Mouse (Mus musculus): ENCODE results near the gene Espnl.

The Espnl gene

DNA sequence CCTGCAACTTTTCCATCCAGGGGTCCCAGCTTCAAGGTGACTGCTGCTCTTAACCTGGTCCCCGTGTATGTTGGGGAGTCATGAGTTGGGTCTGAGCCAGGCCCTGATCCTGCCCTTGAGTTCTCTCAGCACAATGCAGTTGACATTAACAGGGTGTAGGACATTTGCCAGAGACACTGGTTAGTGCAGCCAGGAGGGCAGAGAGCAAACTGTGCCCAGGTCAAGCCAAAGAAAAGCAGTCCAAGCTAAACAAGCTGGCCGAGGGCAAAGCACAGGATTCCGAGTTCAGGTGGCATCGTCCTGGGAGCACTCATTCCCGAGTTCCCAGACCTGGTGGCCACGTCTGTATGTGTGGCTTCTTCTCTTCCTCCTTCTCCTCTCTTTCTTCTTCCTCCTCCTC, 4.2 kb upstream of the Espnl start:
- DNase-seq (ENCODE audit: low read depth in 2 of 2, low spot score in 2 of 2): no peak

DNA sequence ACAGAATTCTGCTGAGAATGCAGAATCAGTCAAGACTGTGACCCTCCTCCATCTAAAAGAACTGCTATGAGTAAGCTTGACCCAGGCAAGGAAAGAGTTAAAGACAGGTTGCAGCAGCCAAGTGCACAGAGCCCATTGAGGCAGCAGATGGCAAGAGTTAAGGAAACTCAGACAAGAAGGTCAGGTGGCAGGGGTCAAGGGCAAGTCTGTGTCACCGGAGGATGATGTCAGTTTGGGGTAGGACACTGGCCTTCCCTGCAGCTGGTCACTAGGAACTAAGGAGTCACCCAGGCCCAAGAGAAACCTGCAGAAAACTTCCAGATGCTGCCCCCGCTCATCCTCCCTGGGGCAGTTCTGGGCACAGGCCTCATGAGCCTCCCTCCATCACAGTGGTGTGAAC, 2.8 kb downstream of the Espnl start:
- DNase-seq (ENCODE audit: low read depth in 2 of 2, low spot score in 2 of 2): no peak

DNA sequence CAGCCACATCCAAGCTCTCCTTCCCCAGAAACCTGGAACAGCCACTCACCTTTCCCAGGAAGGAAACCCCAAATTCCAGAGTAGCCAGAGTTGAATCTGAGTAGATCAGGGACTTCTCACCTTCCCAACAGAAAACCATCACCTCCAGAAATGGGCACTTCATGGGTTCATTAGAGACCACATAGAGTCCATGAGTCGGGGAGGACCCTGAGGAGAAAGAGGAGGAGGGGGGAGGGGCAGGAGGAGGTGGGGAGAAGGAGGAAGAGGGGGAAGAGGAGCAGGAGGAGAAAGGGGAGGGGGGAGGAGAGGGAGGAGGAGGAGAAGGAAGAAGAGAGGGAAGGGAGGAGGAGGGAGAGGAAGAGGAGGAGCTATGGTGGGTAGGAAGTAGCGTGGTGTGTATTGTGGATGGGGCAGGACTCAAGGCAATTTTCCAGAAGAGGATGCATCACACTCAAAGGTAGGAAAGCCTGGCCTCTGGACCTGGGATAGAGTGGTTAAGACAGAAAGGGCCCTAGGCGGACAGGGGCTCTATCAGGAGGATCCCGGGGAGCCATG, 3.7 kb downstream of the Espnl start:
- no peak for DNase-seq (ENCODE audit: low read depth in 2 of 2, low spot score in 2 of 2)

- no peak for DNase-seq (ENCODE audit: low read depth in 2 of 2, low spot score in 2 of 2)
Measured at GRCm38 (mm10) chr1:91332102-91332501, 10.2 kb downstream of the Espnl start.

DNA sequence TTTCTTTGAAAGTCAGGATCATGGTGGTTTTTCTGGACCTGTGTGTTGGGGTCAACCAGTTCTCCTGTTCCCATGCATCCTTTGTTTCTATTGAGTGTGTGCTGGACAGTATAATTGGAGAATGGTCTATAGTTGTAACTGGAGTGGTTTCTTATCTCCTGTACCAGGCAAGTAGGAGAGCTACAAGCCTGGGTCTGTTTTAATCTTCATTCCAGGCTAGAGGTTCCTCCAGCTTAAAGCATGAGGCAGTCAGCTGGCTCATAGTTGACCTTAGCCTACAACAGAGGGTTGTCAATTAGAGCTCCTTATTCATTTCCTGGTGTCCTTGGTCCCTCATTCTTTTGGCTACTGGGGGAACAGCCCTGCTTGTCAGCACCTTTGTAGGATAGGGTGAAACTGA, 11.7 kb downstream of the Espnl start:
- DNase-seq (ENCODE audit: low read depth in 2 of 2, low spot score in 2 of 2): no peak

- no peak for DNase-seq (ENCODE audit: low read depth in 2 of 2, low spot score in 2 of 2)
Measured at GRCm38 (mm10) chr1:91337355-91337754, 15.5 kb downstream of the Espnl start.

- DNase-seq (ENCODE audit: low read depth in 2 of 2, low spot score in 2 of 2): no peak
Measured at GRCm38 (mm10) chr1:91344001-91344400, 22.1 kb downstream of the Espnl start.

DNA sequence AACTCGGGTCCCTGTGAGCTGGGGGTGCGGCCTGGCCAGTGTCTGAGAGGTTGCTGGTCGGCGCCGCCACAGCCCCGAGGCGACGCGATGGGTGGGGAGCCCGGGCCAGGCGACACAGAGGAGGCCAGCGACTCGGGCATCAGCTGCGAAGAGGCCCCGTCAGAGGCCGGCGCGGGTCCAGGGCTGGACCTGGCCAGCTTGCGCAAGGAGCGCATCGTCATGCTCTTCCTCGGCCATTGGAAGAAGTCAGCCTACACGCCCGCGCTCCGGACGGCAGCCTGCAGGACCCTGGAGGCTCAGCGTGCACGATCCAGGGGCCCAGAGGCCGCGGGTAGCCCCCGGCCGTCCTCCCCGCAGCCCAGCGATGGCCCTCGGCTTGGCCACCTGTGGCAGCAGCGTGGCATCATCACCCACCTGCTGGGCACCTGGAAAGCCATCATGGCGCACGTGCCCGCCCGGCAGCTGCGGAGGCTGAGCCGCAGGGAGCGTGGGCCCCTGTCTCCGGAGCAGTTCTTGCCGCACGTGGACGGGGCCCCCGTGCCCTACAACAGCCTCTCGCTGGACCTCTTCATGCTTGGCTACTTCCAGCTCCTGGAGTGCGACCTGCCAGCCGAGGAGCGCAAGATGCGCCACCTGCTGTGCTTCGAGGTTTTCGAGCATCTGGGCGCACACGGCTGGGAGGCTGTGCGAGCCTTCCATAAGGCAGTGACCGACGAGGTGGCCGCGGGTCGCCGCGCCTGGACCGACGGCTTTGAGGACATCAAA, 23.2 kb downstream of the Espnl start:
- DNase-seq (ENCODE audit: low read depth in 2 of 2, low spot score in 2 of 2): no peak

DNA sequence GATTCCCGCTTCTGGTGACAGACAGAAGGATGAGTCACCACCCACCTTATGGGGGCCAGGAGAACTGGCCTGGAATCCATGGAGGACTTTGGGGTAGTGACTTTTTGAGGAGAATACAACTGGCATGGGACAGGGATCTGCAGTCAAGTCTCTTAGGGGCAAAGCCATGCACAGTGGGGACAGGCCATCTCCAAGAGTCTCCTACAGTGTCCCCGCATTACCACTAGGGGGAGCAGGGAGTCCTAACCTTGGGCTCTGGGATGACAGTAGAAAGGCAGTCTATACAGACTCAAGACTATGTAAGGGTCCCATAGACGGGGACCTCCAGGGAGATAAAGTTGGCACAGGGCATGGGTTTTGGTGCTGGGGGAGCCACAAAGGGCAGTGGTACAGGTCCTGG, 25.0 kb downstream of the Espnl start:
- DNase-seq (ENCODE audit: low read depth in 2 of 2, low spot score in 2 of 2): peak; percentile 30 to 62

DNA sequence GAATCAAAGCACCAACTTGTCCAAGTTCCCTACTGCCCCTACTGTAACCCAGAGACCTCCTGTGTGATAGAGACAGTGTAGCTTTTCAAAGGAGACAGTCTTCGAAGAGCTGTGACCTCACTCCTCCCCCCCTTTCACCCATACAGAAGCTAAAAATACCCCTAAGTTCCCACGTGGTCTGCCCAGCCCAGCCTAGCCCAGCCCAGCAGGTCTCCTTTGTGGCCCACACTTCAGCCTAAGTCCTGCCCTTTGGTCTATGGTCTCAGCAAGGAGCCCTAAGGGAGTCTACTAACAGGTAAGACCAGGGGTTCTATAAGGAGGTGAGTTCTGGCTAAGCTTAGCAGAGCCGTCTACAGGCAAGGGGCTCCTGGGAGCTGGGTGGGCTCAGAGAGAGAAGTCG, 29.0 kb downstream of the Espnl start, which contains the start of gene Klhl30:
Gene Klhl30, plus strand, starts transcription at position 176 of the 400 bp plus-strand sequence.
- DNase-seq (ENCODE audit: low read depth in 2 of 2, low spot score in 2 of 2): no peak

- no peak for DNase-seq (ENCODE audit: low read depth in 2 of 2, low spot score in 2 of 2)
Measured at GRCm38 (mm10) chr1:91351249-91351648, 29.4 kb downstream of the Espnl start.

DNA sequence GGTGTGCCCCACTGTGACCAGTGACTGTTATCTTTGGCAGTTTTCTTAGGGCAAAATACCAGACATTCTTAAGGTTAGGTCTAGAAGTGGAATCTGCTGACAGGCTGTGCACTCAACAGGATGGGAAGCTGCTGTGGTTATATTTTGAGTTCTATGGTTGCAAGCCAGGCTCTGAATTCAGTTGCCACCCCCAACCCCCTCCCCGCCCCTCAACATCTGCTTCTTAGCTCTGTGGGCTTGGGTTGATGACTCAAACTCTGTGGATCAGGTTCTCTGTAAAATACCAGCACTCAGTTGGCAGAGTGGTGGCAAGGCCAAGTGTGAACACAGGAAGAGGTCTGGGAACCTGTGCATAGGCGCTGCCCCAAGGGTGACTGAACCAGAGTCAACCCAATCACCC, 30.4 kb downstream of the Espnl start:
- no peak for DNase-seq (ENCODE audit: low read depth in 2 of 2, low spot score in 2 of 2)

DNA sequence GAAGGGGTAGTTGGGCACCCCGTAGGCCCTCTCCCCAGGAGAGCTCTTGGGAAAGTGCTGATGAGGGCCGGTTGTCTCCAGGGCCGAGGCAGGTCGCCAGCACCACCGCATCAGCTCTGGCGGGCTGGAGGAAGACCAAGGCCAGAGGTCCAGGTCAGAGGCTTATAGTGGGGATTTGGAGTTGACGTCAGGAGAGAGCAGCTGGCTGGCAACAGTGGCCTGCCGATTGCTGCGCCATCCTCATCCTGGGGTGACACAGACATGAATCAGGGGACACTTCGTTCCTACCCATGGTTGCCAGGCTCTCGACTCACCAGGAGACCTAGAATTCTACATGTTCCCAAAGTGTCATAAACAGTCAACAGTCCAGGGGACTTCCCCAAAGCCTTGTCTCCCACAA, 34.2 kb downstream of the Espnl start:
- DNase-seq (ENCODE audit: low read depth in 2 of 2, low spot score in 2 of 2): no peak

- DNase-seq (ENCODE audit: low read depth in 2 of 2, low spot score in 2 of 2): no peak
Measured at GRCm38 (mm10) chr1:91362113-91362512, 40.2 kb downstream of the Espnl start.

DNA sequence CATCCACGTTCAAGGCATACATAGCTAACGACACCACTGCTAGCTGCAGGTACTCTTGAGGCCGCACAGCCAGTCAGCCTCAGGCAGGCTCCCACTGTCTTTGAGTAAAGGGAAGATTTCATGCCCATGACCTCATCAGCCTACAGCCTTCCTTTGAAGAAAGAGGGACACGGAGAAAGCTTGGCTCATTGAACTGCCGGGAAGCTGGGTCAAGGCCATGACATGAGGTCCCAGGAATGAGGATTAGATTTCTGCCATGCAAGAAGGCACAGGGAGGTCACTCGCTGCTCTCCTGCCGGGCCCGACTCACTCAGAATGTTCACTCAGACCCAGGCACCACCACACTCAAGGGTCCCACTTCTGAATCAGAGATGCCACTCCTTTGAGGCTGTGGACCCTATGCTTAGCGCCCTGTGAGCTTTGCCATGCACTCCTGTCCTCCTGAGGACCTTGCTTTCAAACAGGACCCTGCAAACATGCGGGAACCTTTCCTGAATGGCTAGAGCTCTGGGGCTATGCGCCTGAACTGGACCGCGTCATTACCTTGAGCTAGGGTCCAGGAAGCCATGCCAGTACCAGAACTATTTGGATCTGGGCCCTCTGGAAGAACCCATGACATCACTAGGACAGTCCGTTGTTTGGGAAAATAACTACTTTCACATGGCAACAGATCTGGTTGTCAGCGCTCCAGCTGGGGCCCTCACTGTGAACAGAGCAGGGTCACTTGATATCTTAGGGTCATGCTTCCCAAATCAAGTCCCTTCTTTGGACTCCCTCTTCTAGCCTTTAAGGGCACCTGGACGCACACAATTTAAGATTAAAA, 43.2 kb downstream of the Espnl start:
- no peak for DNase-seq (ENCODE audit: low read depth in 2 of 2, low spot score in 2 of 2)

DNA sequence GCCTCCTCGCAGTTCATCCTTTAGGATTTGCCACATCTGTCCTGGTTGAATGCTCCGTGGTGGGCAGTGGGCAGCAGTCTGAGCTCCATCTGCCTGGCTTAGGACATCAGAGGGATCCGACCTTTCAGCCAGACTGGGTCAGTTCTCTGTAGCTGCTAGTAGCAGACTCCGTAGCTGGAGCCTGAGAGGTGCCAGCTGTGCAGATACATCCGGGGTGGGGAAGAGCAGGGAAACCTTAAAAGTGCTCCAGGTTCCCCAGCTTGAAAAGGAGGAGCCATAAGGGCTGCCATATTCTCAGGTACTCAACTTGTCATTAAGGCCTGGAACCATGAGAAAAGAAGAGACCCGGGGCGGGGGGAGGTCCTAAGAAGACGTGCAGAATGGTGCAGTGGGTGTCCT, 43.9 kb downstream of the Espnl start:
- DNase-seq (ENCODE audit: low read depth in 2 of 2, low spot score in 2 of 2): no peak

GRCm38 (mm10) chr1:91366215-91367108, 44.6 kb downstream of the Espnl start, which contains the start of gene Erfe:
TSS of gene Erfe (plus strand) at chr1:91366430.
- peak; percentile 67 to 70 for DNase-seq (ENCODE audit: low read depth in 2 of 2, low spot score in 2 of 2)

GRCm38 (mm10) chr1:91367295-91367694, 45.4 kb downstream of the Espnl start:
- no peak for DNase-seq (ENCODE audit: low read depth in 2 of 2, low spot score in 2 of 2)

DNA sequence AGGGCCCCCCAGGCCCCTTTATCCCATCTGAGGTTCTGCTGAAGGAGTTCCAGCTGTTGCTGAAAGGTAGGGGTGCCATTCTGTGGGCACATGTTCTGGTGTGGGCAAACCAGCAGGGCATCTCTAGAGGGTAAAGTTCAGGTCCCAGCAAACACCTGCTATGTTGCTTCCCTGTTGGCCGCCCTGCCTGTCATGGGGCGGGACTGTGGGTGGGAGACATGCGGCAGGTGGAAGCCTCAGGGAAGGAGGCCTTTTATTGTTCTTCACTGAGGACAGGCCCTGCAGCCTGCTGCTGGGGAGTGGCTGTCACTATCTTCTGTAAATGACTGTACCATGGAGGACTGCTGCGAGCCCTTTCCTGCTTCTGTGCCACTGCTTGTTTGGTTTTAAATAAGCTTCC, 47.5 kb downstream of the Espnl start:
- no peak for DNase-seq (ENCODE audit: low read depth in 2 of 2, low spot score in 2 of 2)

- no peak for DNase-seq (ENCODE audit: low read depth in 2 of 2, low spot score in 2 of 2)
Measured at GRCm38 (mm10) chr1:91370055-91370454, 48.2 kb downstream of the Espnl start.

DNA sequence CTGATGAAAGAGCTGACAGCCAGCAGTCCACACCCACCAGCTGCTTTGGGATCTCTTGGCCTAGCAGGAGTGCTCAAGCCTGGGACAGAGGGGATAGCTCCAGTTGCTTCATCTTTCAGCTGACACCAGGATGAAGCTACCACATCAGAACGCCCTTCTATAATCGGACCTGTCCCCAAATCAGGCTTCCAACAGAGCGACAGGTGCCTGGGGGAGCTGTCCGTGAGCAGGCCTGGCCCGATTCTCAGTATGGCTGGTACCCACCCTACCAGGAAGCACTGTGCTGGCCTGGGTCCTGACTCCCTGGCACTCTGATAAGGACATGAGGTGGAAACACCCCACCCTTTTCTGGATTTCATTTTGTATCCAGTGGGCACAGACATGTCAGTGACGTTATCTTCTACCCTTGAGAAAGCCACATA, 51.5 kb downstream of the Espnl start:
- no peak for DNase-seq (ENCODE audit: low read depth in 2 of 2, low spot score in 2 of 2)
